Comparison of ENCODE assay signal across 20 mouse cellular contexts in genomic region chr6:134443925-134444324, GRCm38 (mm10). TPM values are rescaled to one million over a fixed set of nuclear protein-coding genes. Genes with fewer than 3 reads are reported as not detected.
DNase-seq lines count a peak whose midpoint lies in the region; ATAC-seq and TF ChIP-seq lines count a peak whose summit lies in the region.
"Had no signal": no experiment of that assay in that cellular context is flagged by ENCODE, and none has a peak within 500 bp of the region (broad histone marks: within the 10 kb centered on the region; RNA-seq: fewer than 3 reads in every experiment).

No protein-coding gene starts in this region.

- no peaks in the 10 kb centered on the region for H3K9me3 ChIP-seq in liver, embryonic 12.5 days (replicated peaks)
- H3K9me3 ChIP-seq in embryonic facial prominence, embryonic 15.5 days (replicated peaks): no peaks in the 10 kb centered on the region
- H3K9me3 ChIP-seq: heart, embryonic 15.5 days; limb, embryonic 15.5 days; midbrain, embryonic 12.5 days had no signal

- peaks cover 11% of the 10 kb centered on the region for H3K36me3 ChIP-seq in liver, adult 2 months (ENCODE audit: control insufficient read depth, insufficient read depth, low read length)
- H3K36me3 ChIP-seq in liver, embryonic 12.5 days: peaks cover 21% of the 10 kb centered on the region
- peaks cover 23% of the 10 kb centered on the region for H3K36me3 ChIP-seq in embryonic facial prominence, embryonic 15.5 days
- peaks cover 11% of the 10 kb centered on the region for H3K36me3 ChIP-seq in small intestine, adult 2 months (ENCODE audit: control insufficient read depth, insufficient read depth, low read length)

- 53% methylated on average over 5 of the region's 5 CpGs for WGBS in liver, adult 2 months
- WGBS in liver, embryonic 12.5 days (ENCODE audit: insufficient replicate concordance): 77% methylated on average over 5 of the region's 5 CpGs
- WGBS in embryonic facial prominence, embryonic 15.5 days: 67% methylated on average over 5 of the region's 5 CpGs
- WGBS in small intestine, adult 2 months: 40% methylated on average over 5 of the region's 5 CpGs

- intact Hi-C loops in left cerebral cortex, postnatal 10 days (cut with DNase I): no loop called here

- TF ChIP-seq POLR2A in liver, adult 2 months (IDR thresholded peaks at IDR 0.05; ENCODE audit: extremely low read depth, insufficient read depth, low read length): no peak
- no peak for TF ChIP-seq POLR2A in small intestine, adult 2 months (IDR thresholded peaks at IDR 0.05; ENCODE audit: low read depth, low read length)

- H3K27ac ChIP-seq in liver, adult 2 months (replicated peaks; ENCODE audit: insufficient read depth, low read depth, low read length): peak overlapping the region; percentile 81
- no peak overlapping the region for H3K27ac ChIP-seq in liver, embryonic 12.5 days
- H3K27ac ChIP-seq in embryonic facial prominence, embryonic 15.5 days (replicated peaks): 0 out of 2 replicates have a peak overlapping the region, but pooled peaks have one; percentile 40
- peak overlapping the region; percentile 95 for H3K27ac ChIP-seq in small intestine, adult 2 months (ENCODE audit: insufficient read depth, low read depth, low read length)
- H3K27ac ChIP-seq: heart, embryonic 15.5 days; hindbrain, postnatal 0 days; limb, embryonic 15.5 days; midbrain, embryonic 12.5 days had no signal

- H3K4me2 ChIP-seq in liver, embryonic 12.5 days: no peak overlapping the region
- no peak overlapping the region for H3K4me2 ChIP-seq in embryonic facial prominence, embryonic 15.5 days (replicated peaks)
- H3K4me2 ChIP-seq: heart, embryonic 15.5 days; limb, embryonic 15.5 days; midbrain, embryonic 12.5 days had no signal

- no peaks in the 10 kb centered on the region for H3K27me3 ChIP-seq in liver, adult 2 months (ENCODE audit: control insufficient read depth, insufficient read depth, low read length)
- no peaks in the 10 kb centered on the region; the same call in 1 of the 2 replicates for H3K27me3 ChIP-seq in liver, embryonic 12.5 days (replicated peaks)
- H3K27me3 ChIP-seq in embryonic facial prominence, embryonic 15.5 days: no peaks in the 10 kb centered on the region
- H3K27me3 ChIP-seq in small intestine, adult 2 months (ENCODE audit: control insufficient read depth, insufficient read depth, low read length): no peaks in the 10 kb centered on the region
- H3K27me3 ChIP-seq: heart, embryonic 15.5 days; limb, embryonic 15.5 days; midbrain, embryonic 12.5 days had no signal

- no peak overlapping the region for H3K4me3 ChIP-seq in liver, adult 2 months (ENCODE audit: insufficient read depth, low read depth, low read length)
- no peak overlapping the region for H3K4me3 ChIP-seq in liver, embryonic 12.5 days
- H3K4me3 ChIP-seq in embryonic facial prominence, embryonic 15.5 days (replicated peaks): no peak overlapping the region
- no peak overlapping the region for H3K4me3 ChIP-seq in small intestine, adult 2 months (ENCODE audit: low read depth, low read length)
- H3K4me3 ChIP-seq: heart, embryonic 15.5 days; limb, embryonic 15.5 days; midbrain, embryonic 12.5 days had no signal

- no peaks in the 10 kb centered on the region for H3K79me2 ChIP-seq in liver, adult 2 months (ENCODE audit: control insufficient read depth, insufficient read depth, low read length)

- no peak for TF ChIP-seq CTCF in liver, adult 2 months (IDR thresholded peaks at IDR 0.05; ENCODE audit: low read depth, low read length)
- TF ChIP-seq CTCF in small intestine, adult 2 months (IDR thresholded peaks at IDR 0.05; ENCODE audit: extremely low read depth, insufficient read length, insufficient replicate concordance, low read depth, low read length): no peak

- no peak for ATAC-seq in liver, embryonic 12.5 days
- no peak for ATAC-seq in embryonic facial prominence, embryonic 15.5 days (ENCODE audit: insufficient number of reproducible peaks, low FRiP score, low TSS enrichment, low read depth)
- ATAC-seq: forebrain, embryonic 14.5 days; hindbrain, postnatal 0 days had no signal

- peaks cover 13% of the 10 kb centered on the region for H3K4me1 ChIP-seq in liver, adult 2 months (ENCODE audit: control insufficient read depth, insufficient read depth, low read length)
- H3K4me1 ChIP-seq in liver, embryonic 12.5 days: peaks cover 6% of the 10 kb centered on the region
- H3K4me1 ChIP-seq in embryonic facial prominence, embryonic 15.5 days: peaks cover 12% of the 10 kb centered on the region
- H3K4me1 ChIP-seq in small intestine, adult 2 months (ENCODE audit: control insufficient read depth, insufficient read depth, insufficient read length, low read length): peaks cover 2% of the 10 kb centered on the region; the same call in 1 of the 2 replicates

- H3K9ac ChIP-seq in liver, adult 2 months (ENCODE audit: low read depth, low read length): no peak overlapping the region
- H3K9ac ChIP-seq in liver, embryonic 12.5 days: no peak overlapping the region
- no peak overlapping the region for H3K9ac ChIP-seq in embryonic facial prominence, embryonic 15.5 days
- H3K9ac ChIP-seq: heart, embryonic 15.5 days; limb, embryonic 15.5 days; midbrain, embryonic 12.5 days had no signal

- DNase-seq in liver, adult 2 months (ENCODE audit: extremely low read depth, low read depth, low spot score): no peak
- DNase-seq in 3T3-L1 (ENCODE audit: low read depth, low spot score): peak; percentile 49
- DNase-seq in cerebellum, adult 8-10 months: no peak
- DNase-seq in left cerebral cortex, postnatal 10 days (ENCODE audit: extremely low spot score in 1 of 2, low spot score in 2 of 2): no peak
- DNase-seq: adrenal gland, adult 2 months; cerebellum, adult 2 months; gastrocnemius, postnatal 14 days; heart, adult 18-20 months; heart, postnatal 4 days had no signal

RNA-seq across cellular contexts. Expression of gene Bcl2l14, which starts 47.8 kb away (rescaled TPM):
- 0.37 and 0.54 TPM in 2 replicates for total RNA-seq in liver, adult 2 months (2014; rRNA removed)
- polyA plus RNA-seq in liver, adult 2 months (2012; rRNA removed): 0.14 TPM in 1 of 2 replicates, not detected in the other
- polyA plus RNA-seq in liver, embryonic 12.5 days (2016; fragmentation: Nextera tagmentation; extraction: Ambion mirVana): 0.38 and 0.41 TPM in 2 replicates
- polyA plus RNA-seq in embryonic facial prominence, embryonic 15.5 days (2015; fragmentation: Nextera tagmentation; extraction: Ambion mirVana): 2.4 and 2.8 TPM in 2 replicates
- 7.9 TPM in 2 replicates for polyA plus RNA-seq in small intestine, adult 2 months (2012; rRNA removed)
- not detected for total RNA-seq in left cerebral cortex, postnatal 10 days (2021)
- total RNA-seq: adrenal gland, adult 2 months; gastrocnemius, postnatal 14 days; heart, adult 18-20 months; heart, postnatal 4 days; hindbrain, postnatal 0 days; layer of hippocampus, adult 8-10 months; left cerebral cortex, postnatal 36 days had no signal
- polyA plus RNA-seq: adrenal gland, adult 2 months; cerebellum, adult 2 months; forebrain, embryonic 14.5 days; neural tube, embryonic 11.5 days had no signal
